Mouse (Mus musculus) heart, embryonic 16.5 days (tissue): Measurements from ENCODE around the gene Dsn1. TPM values are rescaled to one million over a fixed set of nuclear protein-coding genes. Genes with fewer than 3 reads are reported as not detected.

Experiments
- ATAC-seq: fragments of 200-750 bp; cut with Nextera tagmentation; replicated peaks from 2 replicates; pipeline ENCODE4 v1.8.0; 2017; ENCODE audit warnings: moderate number of reproducible peaks; ENCODE audit not compliant: insufficient read depth, low FRiP score; ENCODE audit errors: extremely low read depth
- H3K27ac ChIP-seq: fragments of 300-500 bp; sonication (generic); 2 replicates; pipeline ENCODE4 v1.5.1; 2014; ENCODE audit warnings: mild to moderate bottlenecking, low read length, control low read depth, moderate library complexity
- H3K27me3 ChIP-seq: fragments of 300-500 bp; sonication (generic); 2 replicates; pipeline ENCODE4 v1.6.1; 2014; ENCODE audit warnings: low read length, mixed read lengths; ENCODE audit not compliant: control insufficient read depth, insufficient read depth
- H3K36me3 ChIP-seq: fragments of 300-500 bp; sonication (generic); 2 replicates; pipeline ENCODE4 v1.6.1; 2014; ENCODE audit not compliant: control insufficient read depth, insufficient read depth
- H3K4me1 ChIP-seq: fragments of 300-500 bp; sonication (generic); 2 replicates; pipeline ENCODE4 v1.6.1; 2014; ENCODE audit warnings: low read length, mixed read lengths; ENCODE audit not compliant: control insufficient read depth, insufficient read depth
- H3K4me2 ChIP-seq: fragments of 300-500 bp; sonication (generic); 2 replicates; pipeline ENCODE4 v1.6.1; 2014; ENCODE audit warnings: low read depth, mild to moderate bottlenecking, control low read depth, low read length
- H3K4me3 ChIP-seq: fragments of 300-500 bp; sonication (generic); 2 replicates; pipeline ENCODE4 v1.5.1; 2014; ENCODE audit warnings: mild to moderate bottlenecking, control low read depth, low read length
- H3K9ac ChIP-seq: fragments of 300-500 bp; sonication (generic); 2 replicates; pipeline ENCODE4 v1.6.1; 2014; ENCODE audit warnings: low read length, control low read depth
- H3K9me3 ChIP-seq: fragments of 300-500 bp; sonication (generic); replicated peaks from 2 replicates; pipeline ENCODE4 v1.6.1; 2016; ENCODE audit warnings: low read length; ENCODE audit not compliant: control insufficient read depth
- WGBS: fragments of 180-500 bp; shearing (Covaris S2); extraction: QIAGEN DNeasy Blood & Tissue Kit; methylation state at CpG from one replicate; pipeline ENCODE4 v1.1.7; 2014; 5-methylcytosine and 5-hydroxymethylcytosine counted together
- polyA plus RNA-seq: library from polyadenylated mRNA; unstranded; fragments of >200 nt; fragmentation: Nextera tagmentation; extraction: Ambion mirVana; gene quantifications from 2 replicates; pipeline ENCODE4 v1.2.1, GENCODE M21; 2015

Gene Dsn1
- polyA plus RNA-seq, 1 experiment from 2014 or later, result 34.5 TPM

- Histone ChIP-seq H3K9ac (no peak overlapping the region), H3K4me1 (peaks cover 26% of the 10 kb centered on the region), H3K36me3 (0 out of 2 replicates have a peak, but pooled peaks cover 2% of the 10 kb centered on the region), H3K4me2 (no peak overlapping the region), H3K4me3 (no peak overlapping the region), H3K27me3 (no peaks in the 10 kb centered on the region), H3K9me3 (no peaks in the 10 kb centered on the region), H3K27ac (no peak overlapping the region)
- no peak for ATAC-seq
- WGBS, result 43% methylated on average over 3 of the region's 3 CpGs
These were observed 19.6 kb downstream of the Dsn1 start for GRCm38 (mm10) chr2:156987316-156987715.

DNA sequence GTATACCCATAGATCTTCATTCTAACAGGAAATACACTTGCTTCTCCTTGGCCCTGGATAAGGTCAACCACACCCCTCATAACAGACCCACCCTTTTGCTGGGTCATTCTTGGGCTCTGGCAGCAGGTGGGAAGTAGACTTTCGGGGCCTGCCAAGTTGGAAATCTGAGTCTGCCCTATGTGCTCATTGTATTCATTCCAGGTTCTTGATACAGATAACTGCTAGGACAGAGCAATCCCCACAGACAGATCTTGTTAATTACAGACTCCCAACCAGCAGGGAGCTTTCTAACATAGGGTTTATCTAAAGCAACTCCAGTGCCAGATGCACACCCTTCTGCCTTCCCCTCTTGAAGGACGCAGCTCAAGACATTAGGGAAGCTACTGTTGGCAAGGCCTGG lies 24.1 kb downstream of the Dsn1 start:
- no peak overlapping the region for H3K9ac ChIP-seq
- 32% methylated on average over 2 of the region's 2 CpGs for WGBS
- no peak overlapping the region for H3K4me3 ChIP-seq
- peak overlapping the region; percentile 80 for H3K27ac ChIP-seq
- peaks cover 19% of the 10 kb centered on the region for H3K4me1 ChIP-seq
- peak; percentile 37; the same call in 1 of the 2 replicates for ATAC-seq
- no peaks in the 10 kb centered on the region for H3K9me3 ChIP-seq
- H3K27me3 ChIP-seq, result no peaks in the 10 kb centered on the region
- no peak overlapping the region for H3K4me2 ChIP-seq
- H3K36me3 ChIP-seq, result peaks cover 6% of the 10 kb centered on the region; the same call in 1 of the 2 replicates

DNA sequence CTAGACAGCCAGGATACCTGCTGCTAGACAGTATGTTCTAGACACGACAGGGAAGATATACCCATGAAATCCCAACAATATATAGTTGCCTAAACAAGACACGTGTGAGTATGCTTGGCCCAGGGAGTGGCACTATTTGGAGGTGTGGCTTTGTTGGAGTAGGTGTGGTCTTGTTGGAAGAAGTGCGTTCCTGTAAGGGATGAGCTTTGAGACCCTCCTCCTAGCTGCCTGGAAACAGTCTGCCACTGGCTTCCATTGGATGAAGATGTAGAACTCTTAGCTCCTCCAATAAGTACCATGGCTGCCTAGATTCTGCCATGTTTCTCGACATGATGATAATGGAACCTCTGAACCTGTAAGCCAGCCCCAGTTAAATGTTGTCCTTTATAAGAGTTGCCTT lies 25.7 kb downstream of the Dsn1 start:
- 88% methylated on average over 4 of the region's 4 CpGs for WGBS
- H3K9ac ChIP-seq, result no peak overlapping the region
- no peaks in the 10 kb centered on the region for H3K9me3 ChIP-seq
- H3K4me2 ChIP-seq, result no peak overlapping the region
- no peaks in the 10 kb centered on the region for H3K27me3 ChIP-seq
- H3K27ac ChIP-seq, result no peak overlapping the region
- peaks cover 19% of the 10 kb centered on the region for H3K4me1 ChIP-seq
- no peak for ATAC-seq
- no peak overlapping the region for H3K4me3 ChIP-seq
- H3K36me3 ChIP-seq, result peaks cover 6% of the 10 kb centered on the region; the same call in 1 of the 2 replicates

- no peaks in the 10 kb centered on the region for H3K27me3 ChIP-seq
- peaks cover 6% of the 10 kb centered on the region; the same call in 1 of the 2 replicates for H3K36me3 ChIP-seq
- H3K9ac ChIP-seq, result no peak overlapping the region
- 47% methylated on average over 2 of the region's 2 CpGs for WGBS
- H3K4me2 ChIP-seq, result no peak overlapping the region
- H3K4me1 ChIP-seq, result peaks cover 24% of the 10 kb centered on the region
- ATAC-seq, result 0 out of 2 replicates have a peak, but pooled peaks have one; percentile 14
- H3K27ac ChIP-seq, result no peak overlapping the region
- H3K4me3 ChIP-seq, result no peak overlapping the region
- no peaks in the 10 kb centered on the region for H3K9me3 ChIP-seq
These were observed 26.9 kb downstream of the Dsn1 start for GRCm38 (mm10) chr2:156980059-156980458.

GRCm38 (mm10) chr2:156976711-156977110 lies 30.2 kb downstream of the Dsn1 start:
- no peak overlapping the region for H3K27ac ChIP-seq
- H3K36me3 ChIP-seq, result peaks cover 4% of the 10 kb centered on the region; the same call in 1 of the 2 replicates

GRCm38 (mm10) chr2:156974967-156975366 lies 32.0 kb downstream of the Dsn1 start:
- H3K9me3 ChIP-seq, result no peaks in the 10 kb centered on the region
- H3K27me3 ChIP-seq, result no peaks in the 10 kb centered on the region
- 0 out of 2 replicates have a peak overlapping the region, but pooled peaks have one; percentile 1 for H3K4me3 ChIP-seq
- H3K9ac ChIP-seq, result no peak overlapping the region
- H3K36me3 ChIP-seq, result peaks cover 4% of the 10 kb centered on the region; the same call in 1 of the 2 replicates
- H3K27ac ChIP-seq, result peak overlapping the region; percentile 76
- peaks cover 34% of the 10 kb centered on the region for H3K4me1 ChIP-seq
- ATAC-seq, result peak; percentile 82
- H3K4me2 ChIP-seq, result peak overlapping the region; percentile 36
- WGBS, result 6% methylated on average over 2 of the region's 2 CpGs

More at GRCm38 (mm10) chr2:156976711-156977110, 30.2 kb downstream of the Dsn1 start:
- Histone ChIP-seq H3K9ac (no peak overlapping the region), H3K4me3 (no peak overlapping the region), H3K9me3 (no peaks in the 10 kb centered on the region), H3K4me2 (no peak overlapping the region), H3K27me3 (no peaks in the 10 kb centered on the region), H3K4me1 (peaks cover 31% of the 10 kb centered on the region)
- no peak for ATAC-seq

DNA sequence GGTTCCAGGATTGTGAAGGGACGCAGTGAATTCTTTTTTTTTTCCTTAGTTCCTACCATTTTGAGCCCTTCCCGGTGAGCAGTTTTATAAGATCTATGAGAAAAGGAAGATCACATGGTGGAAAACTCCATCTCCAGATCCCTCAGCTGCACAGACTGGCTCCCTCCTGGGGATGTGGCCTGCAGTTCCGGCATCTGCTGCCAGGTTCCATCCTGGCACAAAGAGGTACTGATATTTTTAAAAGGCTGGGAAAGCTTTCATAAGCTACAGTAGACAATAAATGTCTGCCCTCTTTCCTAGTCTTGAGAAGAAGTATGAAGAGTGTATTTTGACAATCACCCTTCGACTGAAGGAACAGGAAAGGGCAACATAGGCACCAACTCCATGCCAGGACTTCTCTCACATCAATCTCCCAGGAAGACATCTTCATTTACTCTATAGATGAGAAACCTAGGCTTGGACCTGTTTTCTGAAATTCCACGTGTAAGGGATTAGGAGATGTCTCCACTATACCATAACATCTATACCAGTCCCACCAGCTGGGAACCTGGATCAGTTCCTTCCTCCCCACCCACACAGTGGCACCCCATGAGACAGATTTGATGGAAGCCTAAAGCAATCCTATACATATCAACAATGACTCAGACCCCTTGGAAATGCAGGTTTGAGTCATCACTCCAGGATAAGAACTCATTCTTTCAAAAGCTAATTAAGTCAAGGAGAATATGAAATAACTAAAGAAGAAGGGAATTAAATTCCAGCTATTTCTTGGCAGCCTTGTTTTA lies 33.4 kb downstream of the Dsn1 start:
- Histone ChIP-seq H3K27ac (no peak overlapping the region), H3K4me2 (no peak overlapping the region), H3K9me3 (no peaks in the 10 kb centered on the region), H3K4me1 (peaks cover 33% of the 10 kb centered on the region), H3K9ac (no peak overlapping the region), H3K27me3 (no peaks in the 10 kb centered on the region), H3K36me3 (peaks cover 4% of the 10 kb centered on the region; the same call in 1 of the 2 replicates), H3K4me3 (no peak overlapping the region)
- WGBS, result 71% methylated on average over 5 of the region's 5 CpGs
- no peak for ATAC-seq

DNA sequence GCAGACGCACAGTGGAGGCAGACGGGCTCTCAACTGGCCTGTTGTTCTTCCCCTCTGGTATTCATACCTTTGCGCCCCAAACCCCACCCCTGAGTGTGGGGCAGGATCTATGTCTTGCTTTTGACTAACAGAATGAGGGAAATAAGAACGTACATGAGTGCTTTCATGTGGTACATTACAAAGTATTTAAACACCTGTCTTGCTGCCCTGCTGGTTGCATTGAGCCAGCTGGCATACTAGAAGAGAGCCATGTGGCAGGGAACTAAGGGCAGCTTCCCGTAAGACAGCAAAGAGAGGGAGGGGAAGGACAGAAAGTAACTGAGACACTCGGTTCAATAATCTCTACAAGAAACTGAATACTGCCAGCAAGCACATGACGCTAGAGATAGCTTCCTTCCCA lies 36.7 kb downstream of the Dsn1 start:
- Histone ChIP-seq H3K9ac (no peak overlapping the region), H3K4me2 (no peak overlapping the region), H3K9me3 (no peaks in the 10 kb centered on the region), H3K4me1 (peaks cover 24% of the 10 kb centered on the region), H3K27me3 (no peaks in the 10 kb centered on the region), H3K27ac (peak overlapping the region; percentile 35; the same call in 1 of the 2 replicates), H3K4me3 (no peak overlapping the region), H3K36me3 (no peaks in the 10 kb centered on the region)
- ATAC-seq, result no peak
- 63% methylated on average over 7 of the region's 7 CpGs for WGBS

GRCm38 (mm10) chr2:156968501-156968900 lies 38.5 kb downstream of the Dsn1 start:
- Histone ChIP-seq H3K36me3 (no peaks in the 10 kb centered on the region), H3K4me1 (peaks cover 14% of the 10 kb centered on the region), H3K27ac (no peak overlapping the region), H3K4me3 (no peak overlapping the region), H3K4me2 (no peak overlapping the region), H3K9me3 (no peaks in the 10 kb centered on the region), H3K27me3 (no peaks in the 10 kb centered on the region), H3K9ac (no peak overlapping the region)
- WGBS, result 79% methylated on average over 4 of the region's 4 CpGs
- no peak for ATAC-seq
